Mouse (Mus musculus): Measurements from ENCODE around the gene Tmem119.

GRCm38 (mm10) chr5:113808177-113808576 lies 7.9 kb upstream of the Tmem119 start:
- no peak for TF ChIP-seq CTCF (IDR thresholded peaks at IDR 0.05; ENCODE audit: low read depth)
- no peak for TF ChIP-seq EP300 (IDR thresholded peaks at IDR 0.05; ENCODE audit: low read depth)

Measured in liver, postnatal 0 days (tissue).